In the genomic region with DNA sequence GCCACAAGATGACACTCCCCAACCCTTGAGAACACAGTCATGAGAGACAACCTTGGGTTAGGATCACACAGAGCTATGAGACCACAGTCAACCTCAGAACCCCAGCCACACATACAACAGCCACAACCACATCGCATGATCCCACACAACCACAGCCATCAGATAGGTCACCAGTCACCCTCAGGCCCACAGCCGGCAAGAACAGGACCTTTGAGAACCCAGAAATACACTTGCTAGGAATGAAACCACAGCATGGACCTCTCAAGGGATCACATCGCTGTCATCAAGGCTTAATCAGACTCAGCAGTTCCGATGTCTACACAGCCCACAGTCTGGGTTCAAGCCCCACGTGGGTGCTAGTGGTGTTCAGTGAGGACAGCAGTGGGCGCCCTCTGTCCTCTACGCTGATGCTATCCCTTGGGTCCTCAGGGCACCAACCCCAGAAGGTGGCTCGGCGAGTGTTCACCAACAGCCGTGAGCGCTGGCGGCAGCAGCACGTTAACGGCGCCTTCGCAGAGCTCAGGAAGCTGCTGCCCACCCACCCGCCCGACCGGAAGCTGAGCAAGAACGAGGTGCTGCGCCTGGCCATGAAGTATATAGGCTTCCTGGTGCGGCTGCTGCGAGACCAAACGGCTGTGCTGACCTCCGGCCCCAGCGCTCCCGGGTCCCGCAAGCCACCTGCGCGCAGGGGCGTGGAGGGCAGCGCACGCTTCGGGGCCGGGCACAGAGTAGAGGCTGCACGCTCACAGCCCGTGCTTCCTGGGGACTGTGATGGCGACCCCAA, we compare ENCODE assay signal across 9 mouse cellular contexts. TPM values are rescaled to one million over a fixed set of nuclear protein-coding genes. Genes with fewer than 3 reads are reported as not detected.
DNase-seq lines count a peak whose midpoint lies in the region; ATAC-seq and TF ChIP-seq lines count a peak whose summit lies in the region.
"Had no signal": no experiment of that assay in that cellular context is flagged by ENCODE, and none has a peak within 500 bp of the region (broad histone marks: within the 10 kb centered on the region; RNA-seq: fewer than 3 reads in every experiment).

No protein-coding gene starts in this region.

- ATAC-seq in heart, embryonic 11.5 days (replicated peaks; ENCODE audit: insufficient number of reproducible peaks, low FRiP score, low TSS enrichment): no peak
- ATAC-seq in G1E (ENCODE audit: extremely low read depth, insufficient number of reproducible peaks, low FRiP score, poor library complexity, severe bottlenecking): no peak
- ATAC-seq in heart, embryonic 14.5 days (ENCODE audit: insufficient number of reproducible peaks, insufficient read depth, low FRiP score, low read depth): no peak
- ATAC-seq in liver, embryonic 13.5 days (ENCODE audit: low read depth): no peak

- 7% methylated on average over 38 of the region's 38 CpGs for WGBS in heart, embryonic 11.5 days (ENCODE audit: insufficient replicate concordance)
- WGBS in heart, embryonic 14.5 days: 11% methylated on average over 38 of the region's 38 CpGs
- WGBS in liver, embryonic 13.5 days (ENCODE audit: insufficient replicate concordance): 2% methylated on average over 38 of the region's 38 CpGs

- peak overlapping the region; percentile 91 for H3K27ac ChIP-seq in heart, embryonic 11.5 days (ENCODE audit: low read depth, low read length)
- H3K27ac ChIP-seq in heart, embryonic 14.5 days (replicated peaks in 1 of 2; ENCODE audit: control insufficient read depth in 1 of 2, insufficient read depth in 1 of 2, low read depth in 2 of 2, low read length in 2 of 2): peak overlapping the region in 1 of 2 experiments; percentile 85; a peak in 2 of 4 replicates
- H3K27ac ChIP-seq in liver, embryonic 13.5 days: peak overlapping the region; percentile 98

- H3K4me3 ChIP-seq in heart, embryonic 11.5 days (ENCODE audit: low read depth, low read length): peak overlapping the region; percentile 51
- H3K4me3 ChIP-seq in G1E (ENCODE audit: low read depth, low read length): peak overlapping the region; percentile 81
- peak overlapping the region; percentile 18 to 42 for H3K4me3 ChIP-seq in heart, embryonic 14.5 days (ENCODE audit: control insufficient read depth in 1 of 2, insufficient read depth in 1 of 2, low read depth in 1 of 2, low read length in 2 of 2)
- H3K4me3 ChIP-seq in liver, embryonic 13.5 days (replicated peaks): peak overlapping the region; percentile 88

- DNase-seq in heart, postnatal 36 days: no peak
- no peak for DNase-seq in G1E (ENCODE audit: low spot score)
- DNase-seq in liver, embryonic 13.5 days: peak; percentile 56
- peak; percentile 49 for DNase-seq in spleen, adult 12 weeks (ENCODE audit: low spot score)
- DNase-seq in urinary bladder, adult 18-20 months (ENCODE audit: low spot score in 2 of 2): no peak
- DNase-seq in urinary bladder, postnatal 4 days (ENCODE audit: low spot score in 2 of 2): no peak

- peaks cover 51% of the 10 kb centered on the region for H3K4me1 ChIP-seq in heart, embryonic 11.5 days (ENCODE audit: control insufficient read depth, insufficient read depth, low read length)
- H3K4me1 ChIP-seq in G1E (ENCODE audit: insufficient read depth, low read depth, low read length): peaks cover 65% of the 10 kb centered on the region
- H3K4me1 ChIP-seq in heart, embryonic 14.5 days (ENCODE audit: control insufficient read depth in 2 of 2, insufficient read depth in 2 of 2, low read length in 2 of 2): peaks cover 14 to 48% of the 10 kb centered on the region in 2 experiments; a peak in 3 of 4 replicates
- H3K4me1 ChIP-seq in liver, embryonic 13.5 days (replicated peaks): peaks cover 83% of the 10 kb centered on the region

- H3K36me3 ChIP-seq in heart, embryonic 11.5 days (ENCODE audit: control insufficient read depth, insufficient read depth, low read length): no peaks in the 10 kb centered on the region
- H3K36me3 ChIP-seq in G1E (replicated peaks): peaks cover 54% of the 10 kb centered on the region
- H3K36me3 ChIP-seq in heart, embryonic 14.5 days (ENCODE audit: control insufficient read depth, insufficient read depth, low read length): peaks cover 14% of the 10 kb centered on the region
- H3K36me3 ChIP-seq in liver, embryonic 13.5 days: peaks cover 32% of the 10 kb centered on the region

- TF ChIP-seq CTCF in G1E (IDR thresholded peaks at IDR 0.05; ENCODE audit: low read depth, low read length): no peak

- H3K4me2 ChIP-seq in heart, embryonic 11.5 days: peak overlapping the region; percentile 79
- peak overlapping the region; percentile 65 for H3K4me2 ChIP-seq in heart, embryonic 14.5 days (ENCODE audit: low read length)
- peak overlapping the region; percentile 95 for H3K4me2 ChIP-seq in liver, embryonic 13.5 days

- intact Hi-C loops in heart, postnatal 36 days (cut with DNase I): no loop called here

- H3K9ac ChIP-seq in heart, embryonic 11.5 days (ENCODE audit: low read depth, low read length): peak overlapping the region; percentile 72
- peak overlapping the region; percentile 72; the same call in 1 of the 2 replicates for H3K9ac ChIP-seq in heart, embryonic 14.5 days (ENCODE audit: low read length)
- H3K9ac ChIP-seq in liver, embryonic 13.5 days: peak overlapping the region; percentile 98

- peaks cover 61% of the 10 kb centered on the region for H3K27me3 ChIP-seq in heart, embryonic 11.5 days (ENCODE audit: control insufficient read depth, insufficient read depth, low read length)
- H3K27me3 ChIP-seq in G1E (ENCODE audit: insufficient read depth, low read length): no peaks in the 10 kb centered on the region
- peaks cover 53% of the 10 kb centered on the region for H3K27me3 ChIP-seq in heart, embryonic 14.5 days (ENCODE audit: control insufficient read depth, insufficient read depth, low read length)
- H3K27me3 ChIP-seq in liver, embryonic 13.5 days: peaks cover 24% of the 10 kb centered on the region

- H3K9me3 ChIP-seq in heart, embryonic 11.5 days (replicated peaks; ENCODE audit: control insufficient read depth, low read length): no peaks in the 10 kb centered on the region
- no peaks in the 10 kb centered on the region for H3K9me3 ChIP-seq in G1E (replicated peaks)
- H3K9me3 ChIP-seq in heart, embryonic 14.5 days (ENCODE audit: control insufficient read depth, low read length): no peaks in the 10 kb centered on the region
- H3K9me3 ChIP-seq in liver, embryonic 13.5 days (replicated peaks): no peaks in the 10 kb centered on the region

RNA-seq across cellular contexts. Expression of a gene that starts 2.4 kb away (rescaled TPM):
- 19.5 and 22.9 TPM in 2 replicates for polyA plus RNA-seq in heart, embryonic 11.5 days (2014; fragmentation: Nextera tagmentation; extraction: Ambion mirVana)
- 1 to 10 TPM; 5.4 to 5.7 TPM for total RNA-seq in heart, postnatal 36 days (2021)
- total RNA-seq in G1E (2014; fragmentation: Nextera tagmentation) (136 and 138 TPM in 2 replicates), G1E (2017) (81.2 and 95.6 TPM in 2 replicates)
- 550 and 561 TPM in 2 replicates for polyA plus RNA-seq in G1E (2012)
- polyA plus RNA-seq in heart, embryonic 14.5 days (2014; fragmentation: Nextera tagmentation; extraction: Ambion mirVana): 12.1 and 13.7 TPM in 2 replicates
- 61.2 and 61.3 TPM in 2 replicates for polyA plus RNA-seq in liver, embryonic 13.5 days (2015; fragmentation: Nextera tagmentation; extraction: Ambion mirVana)

RNA-seq across cellular contexts. Expression of a gene that starts 16.0 kb away (rescaled TPM):
- 19.1 and 19.6 TPM in 2 replicates for polyA plus RNA-seq in heart, embryonic 11.5 days (2014; fragmentation: Nextera tagmentation; extraction: Ambion mirVana)
- total RNA-seq in heart, postnatal 36 days (2021): 10 to 100 TPM; 27.3 to 30.1 TPM
- total RNA-seq in G1E (2014; fragmentation: Nextera tagmentation) (120 and 125 TPM in 2 replicates), G1E (2017) (48.1 and 54.5 TPM in 2 replicates)
- 207 and 224 TPM in 2 replicates for polyA plus RNA-seq in G1E (2012)
- polyA plus RNA-seq in heart, embryonic 14.5 days (2014; fragmentation: Nextera tagmentation; extraction: Ambion mirVana): 15.1 and 17.4 TPM in 2 replicates
- polyA plus RNA-seq in liver, embryonic 13.5 days (2015; fragmentation: Nextera tagmentation; extraction: Ambion mirVana): 6.9 and 7.6 TPM in 2 replicates

RNA-seq across cellular contexts. Expression of a gene that starts 17.6 kb away (rescaled TPM):
- 49.7 and 51.6 TPM in 2 replicates for polyA plus RNA-seq in heart, embryonic 11.5 days (2014; fragmentation: Nextera tagmentation; extraction: Ambion mirVana)
- 10 to 100 TPM; 36.1 to 39.2 TPM for total RNA-seq in heart, postnatal 36 days (2021)
- 63.3 and 64.9 TPM in 2 replicates for total RNA-seq in G1E (2014; fragmentation: Nextera tagmentation)
- total RNA-seq in G1E (2017): 68.2 and 96.4 TPM in 2 replicates
- polyA plus RNA-seq in G1E (2012): 244 and 260 TPM in 2 replicates
- 46.1 and 50.0 TPM in 2 replicates for polyA plus RNA-seq in heart, embryonic 14.5 days (2014; fragmentation: Nextera tagmentation; extraction: Ambion mirVana)
- 45.9 and 46.8 TPM in 2 replicates for polyA plus RNA-seq in liver, embryonic 13.5 days (2015; fragmentation: Nextera tagmentation; extraction: Ambion mirVana)

RNA-seq across cellular contexts. Expression of a gene that starts 19.1 kb away (rescaled TPM):
- 3.4 and 5.4 TPM in 2 replicates for polyA plus RNA-seq in heart, embryonic 11.5 days (2014; fragmentation: Nextera tagmentation; extraction: Ambion mirVana)
- under 1 TPM in 1 of 2 experiments, not detected in 1; 0.44 TPM for total RNA-seq in heart, postnatal 36 days (2021)
- total RNA-seq in G1E (2014; fragmentation: Nextera tagmentation) (39.9 and 54.3 TPM in 2 replicates), G1E (2017) (11.0 and 11.3 TPM in 2 replicates)
- 35.2 and 42.7 TPM in 2 replicates for polyA plus RNA-seq in G1E (2012)
- polyA plus RNA-seq in heart, embryonic 14.5 days (2014; fragmentation: Nextera tagmentation; extraction: Ambion mirVana): 5.2 and 5.9 TPM in 2 replicates
- 9.6 and 10.0 TPM in 2 replicates for polyA plus RNA-seq in liver, embryonic 13.5 days (2015; fragmentation: Nextera tagmentation; extraction: Ambion mirVana)
- total RNA-seq: layer of hippocampus, postnatal 10 days had no signal

RNA-seq across cellular contexts. Expression of a gene that starts 41.0 kb away (rescaled TPM):
- 52.3 and 55.9 TPM in 2 replicates for polyA plus RNA-seq in heart, embryonic 11.5 days (2014; fragmentation: Nextera tagmentation; extraction: Ambion mirVana)
- total RNA-seq in heart, postnatal 36 days (2021): 10 to 100 TPM; 12.6 to 16.5 TPM
- total RNA-seq in G1E (2014; fragmentation: Nextera tagmentation) (60.5 and 64.9 TPM in 2 replicates), G1E (2017) (43.1 and 48.5 TPM in 2 replicates)
- polyA plus RNA-seq in G1E (2012): 112 and 119 TPM in 2 replicates
- polyA plus RNA-seq in heart, embryonic 14.5 days (2014; fragmentation: Nextera tagmentation; extraction: Ambion mirVana): 36.4 and 43.8 TPM in 2 replicates
- polyA plus RNA-seq in liver, embryonic 13.5 days (2015; fragmentation: Nextera tagmentation; extraction: Ambion mirVana): 20.5 and 24.1 TPM in 2 replicates

Comparison
In these comparisons a context has a peak if more than half of its experiments do, and no peak if none do; other contexts are left out.
1. H3K4me3 ChIP-seq: peak in every context shown above with its lines; median percentile 88 in liver, embryonic 13.5 days; 81 in G1E; 51 in heart, embryonic 11.5 days; 30 in heart, embryonic 14.5 days.
2. DNase-seq: peak in liver, embryonic 13.5 days (single experiment) and spleen, adult 12 weeks (single experiment); none in heart, postnatal 36 days (0 of 2), G1E (single experiment), urinary bladder, adult 18-20 months (0 of 2) and urinary bladder, postnatal 4 days (0 of 2).
3. RNA of a gene that starts 16.0 kb away (polyA plus RNA-seq): 207 to 224 TPM in G1E; 19.1 to 19.6 TPM in heart, embryonic 11.5 days, 15.1 to 17.4 TPM in heart, embryonic 14.5 days and 6.9 to 7.6 TPM in liver, embryonic 13.5 days; every median in the first group is over 10 times any median in the second.
4. Peak in every context shown above with its lines, with median percentiles within 50 percentile points of each other: H3K4me2 ChIP-seq and H3K9ac ChIP-seq.